Mouse (Mus musculus): ENCODE measurements around the gene Slc39a11.

The Slc39a11 gene

GRCm38 (mm10) chr11:113338581-113338980 is 311.3 kb downstream of the Slc39a11 start:
- no peak for DNase-seq (ENCODE audit: low spot score)

DNA sequence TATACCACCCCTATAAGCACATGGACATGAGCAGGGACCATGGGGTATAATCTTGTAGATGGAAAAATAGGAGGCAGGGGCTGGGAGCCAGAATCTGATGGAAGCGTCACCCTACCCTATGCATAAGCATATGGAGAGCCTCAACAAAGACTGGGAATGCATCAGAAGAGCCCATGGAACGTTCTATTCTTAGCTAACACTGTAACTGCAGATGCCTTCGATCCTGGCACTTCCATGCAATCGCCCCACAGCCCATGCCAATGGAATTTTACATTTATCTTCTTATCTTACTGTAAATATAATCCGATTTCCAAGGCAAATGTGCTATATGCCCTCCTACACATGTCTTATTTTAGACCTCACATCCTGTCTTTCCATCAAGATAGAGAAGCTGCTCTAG is 314.2 kb downstream of the Slc39a11 start:
- DNase-seq (ENCODE audit: low spot score), result no peak

DNA sequence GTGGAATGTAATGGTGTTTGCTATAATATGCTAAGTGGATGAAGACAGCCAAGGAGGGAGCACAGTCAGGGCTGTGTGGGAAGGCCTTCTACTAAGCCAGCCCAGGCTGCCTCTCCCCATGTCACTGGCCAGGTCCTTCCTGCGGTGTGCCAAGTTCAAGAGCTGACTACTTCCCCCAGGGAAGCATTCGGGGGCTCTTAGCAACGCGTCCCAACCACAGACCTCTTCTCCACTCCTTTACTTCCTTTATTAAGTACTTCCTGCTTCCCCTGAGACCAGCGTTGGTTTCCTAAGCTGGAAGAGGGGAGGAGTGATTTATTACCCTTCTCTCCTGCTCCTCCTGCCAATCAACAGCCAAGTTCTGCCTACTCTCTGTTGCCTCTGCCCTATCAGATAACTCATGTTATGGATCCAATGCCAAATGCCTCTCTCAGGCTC is 315.4 kb downstream of the Slc39a11 start:
- no peak for DNase-seq (ENCODE audit: low spot score)

DNA sequence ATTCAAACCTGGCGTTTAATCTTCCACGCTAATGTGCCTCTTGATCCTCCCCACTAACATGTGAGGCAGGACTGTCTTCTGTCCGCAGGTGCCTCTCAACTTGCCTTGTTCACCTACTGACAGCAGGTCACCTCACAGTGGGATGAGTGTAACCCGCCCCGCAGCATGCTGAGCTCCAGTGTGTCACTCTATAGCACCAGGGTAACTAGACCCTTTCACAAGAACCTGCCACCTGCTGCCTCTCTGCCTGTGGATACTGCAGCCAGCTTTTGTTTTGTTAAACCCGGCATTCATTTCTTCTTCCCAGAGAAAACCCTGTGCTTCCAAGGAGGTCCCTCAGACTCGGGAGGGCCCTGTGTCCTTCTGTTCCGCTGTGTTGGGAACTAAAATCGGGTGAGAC is 316.3 kb downstream of the Slc39a11 start:
- DNase-seq (ENCODE audit: low spot score), result no peak

GRCm38 (mm10) chr11:113330061-113330591 is 319.8 kb downstream of the Slc39a11 start:
- DNase-seq (ENCODE audit: low spot score), result no peak

- no peak for DNase-seq (ENCODE audit: low spot score)
These were observed 322.3 kb downstream of the Slc39a11 start for GRCm38 (mm10) chr11:113327499-113328062.

GRCm38 (mm10) chr11:113326387-113327011 is 323.4 kb downstream of the Slc39a11 start:
- DNase-seq (ENCODE audit: low spot score), result peak; percentile 85

DNA sequence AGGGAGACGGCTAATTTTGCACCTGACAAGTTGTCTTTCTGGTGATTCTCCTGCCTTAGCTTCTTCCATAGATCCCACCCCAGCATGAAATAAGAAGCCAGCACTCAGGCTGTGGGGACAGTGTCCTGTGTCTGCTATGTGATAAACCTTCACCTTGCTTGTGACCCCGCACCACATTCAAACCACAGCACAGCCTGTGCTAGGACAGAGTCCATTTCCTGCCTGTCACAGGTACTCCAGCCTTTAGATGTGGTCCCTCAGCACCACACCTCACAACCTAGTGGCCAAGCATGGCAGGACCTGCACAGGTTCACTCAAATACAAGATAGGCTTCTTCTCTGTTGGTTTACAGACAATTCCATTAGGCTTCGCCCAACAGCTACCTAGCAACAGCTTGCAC is 328.3 kb downstream of the Slc39a11 start:
- DNase-seq (ENCODE audit: low spot score), result no peak

GRCm38 (mm10) chr11:113309265-113309951 is 340.5 kb downstream of the Slc39a11 start:
- DNase-seq (ENCODE audit: low spot score), result no peak

- DNase-seq (ENCODE audit: low spot score), result no peak
These were observed 341.5 kb downstream of the Slc39a11 start for GRCm38 (mm10) chr11:113308256-113308941.

DNA sequence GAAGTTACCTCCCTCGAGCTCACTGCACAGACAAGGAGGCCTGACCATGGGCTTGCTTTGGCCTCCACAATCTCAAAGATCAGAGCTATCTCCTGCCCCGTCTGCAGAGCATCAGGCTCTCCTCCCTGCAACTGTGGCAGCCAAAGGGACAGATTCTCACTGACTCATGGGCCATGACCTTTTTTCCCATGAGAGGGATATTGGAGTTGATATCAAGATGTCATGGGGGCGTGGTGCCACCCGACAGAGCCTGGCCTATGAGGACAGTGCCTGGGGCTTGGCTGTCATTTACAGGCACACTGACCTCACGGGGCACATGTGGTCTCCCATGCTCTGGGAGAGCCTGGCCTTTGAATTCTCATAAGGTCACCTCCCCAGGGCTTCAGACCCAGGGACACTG is 346.7 kb downstream of the Slc39a11 start:
- DNase-seq (ENCODE audit: low spot score), result no peak

GRCm38 (mm10) chr11:113299492-113299891 is 350.4 kb downstream of the Slc39a11 start:
- peak; percentile 56 for DNase-seq (ENCODE audit: low spot score)

DNA sequence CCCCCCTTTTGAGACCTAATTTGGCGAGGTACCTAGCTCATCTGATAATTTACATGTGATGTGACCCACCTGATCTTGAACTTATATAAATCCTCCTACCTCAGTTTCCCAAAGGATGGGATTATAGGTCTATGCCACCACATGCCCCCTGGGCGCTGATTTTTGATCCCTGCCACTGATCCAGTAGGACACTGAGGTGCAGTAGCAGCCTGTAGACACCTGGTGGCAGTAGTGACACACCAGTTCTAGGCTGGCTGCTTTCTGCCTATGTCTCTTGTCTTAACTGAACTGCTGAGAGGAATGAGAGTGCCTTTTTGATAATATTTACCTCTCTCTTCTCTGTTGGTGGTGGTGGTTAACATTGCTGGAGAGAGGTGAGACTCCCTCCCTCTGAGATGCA is 352.1 kb downstream of the Slc39a11 start:
- peak; percentile 91 for DNase-seq (ENCODE audit: low spot score)

DNA sequence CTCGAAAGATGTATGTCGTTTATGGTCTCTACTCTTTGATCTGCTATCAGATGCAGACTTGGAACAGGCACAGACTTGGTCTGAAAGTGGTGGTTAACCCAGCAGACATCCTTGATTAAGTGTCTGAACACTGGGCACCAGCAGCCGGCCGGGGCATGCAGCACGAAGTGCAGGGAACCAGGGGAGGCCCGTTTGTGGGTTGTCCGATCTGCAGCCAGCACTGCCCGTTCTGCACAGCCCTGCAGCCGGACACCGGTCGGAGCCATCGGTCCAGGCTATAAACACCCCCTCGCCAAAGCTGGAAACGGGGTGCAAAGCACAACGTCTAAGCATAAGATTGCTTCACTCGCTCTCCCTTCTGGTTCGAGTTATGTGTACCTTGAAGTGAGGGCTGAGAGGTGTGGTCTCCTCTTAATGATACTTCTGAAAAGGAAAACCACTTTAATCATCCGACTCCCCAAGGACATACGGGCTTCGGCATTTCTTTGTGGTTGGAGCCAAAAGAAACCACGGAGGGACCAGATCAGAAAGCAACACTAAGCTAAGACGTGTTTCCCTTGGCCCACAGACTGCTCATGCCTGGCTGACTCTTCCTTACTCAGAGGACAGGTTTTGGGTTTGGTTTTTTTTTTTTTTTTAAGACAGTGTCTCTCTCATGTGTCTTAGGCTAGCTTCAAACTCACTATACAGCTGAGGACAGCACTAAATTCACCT is 352.8 kb downstream of the Slc39a11 start:
- DNase-seq (ENCODE audit: low spot score), result no peak

- peak; percentile 88 for DNase-seq (ENCODE audit: low spot score)
These were observed 353.7 kb downstream of the Slc39a11 start for GRCm38 (mm10) chr11:113296162-113296561.

- DNase-seq (ENCODE audit: low spot score), result peak; percentile 42
These were observed 355.4 kb downstream of the Slc39a11 start for GRCm38 (mm10) chr11:113294518-113294917.

DNA sequence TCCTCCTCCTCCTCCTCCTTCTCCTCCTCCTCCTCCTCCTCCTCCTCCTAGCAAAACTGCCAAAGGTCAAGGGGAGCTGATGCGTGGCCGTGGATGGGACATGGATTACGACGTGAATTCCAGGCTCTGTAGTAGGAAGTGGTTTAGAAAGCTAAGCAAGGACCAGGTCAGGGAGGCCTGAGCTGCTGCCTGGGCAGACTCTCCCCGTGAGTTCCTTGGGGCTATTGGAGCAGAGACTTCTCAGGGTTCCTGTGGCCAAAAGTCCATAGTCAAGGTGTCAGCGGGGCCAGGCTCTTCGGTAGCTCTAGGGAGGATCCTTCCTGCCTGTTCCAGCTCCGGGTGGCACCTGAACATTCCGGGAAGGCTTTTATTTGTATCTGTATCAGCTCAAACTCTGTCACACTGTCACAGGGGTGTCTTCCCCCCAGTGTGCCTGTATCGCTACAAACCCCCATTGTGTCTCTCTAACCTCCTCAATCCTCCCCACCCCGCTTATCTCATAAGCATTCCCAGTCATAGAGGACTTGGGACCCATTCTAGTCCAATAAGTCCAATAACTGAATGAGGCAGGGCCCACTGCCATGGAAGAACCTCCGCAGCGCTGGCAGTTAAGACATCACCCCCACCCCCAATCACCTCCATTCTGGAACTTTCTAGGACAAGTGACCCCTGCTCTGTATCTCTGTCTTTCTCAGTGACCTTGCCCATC is 356.8 kb downstream of the Slc39a11 start:
- DNase-seq (ENCODE audit: low spot score), result no peak

DNA sequence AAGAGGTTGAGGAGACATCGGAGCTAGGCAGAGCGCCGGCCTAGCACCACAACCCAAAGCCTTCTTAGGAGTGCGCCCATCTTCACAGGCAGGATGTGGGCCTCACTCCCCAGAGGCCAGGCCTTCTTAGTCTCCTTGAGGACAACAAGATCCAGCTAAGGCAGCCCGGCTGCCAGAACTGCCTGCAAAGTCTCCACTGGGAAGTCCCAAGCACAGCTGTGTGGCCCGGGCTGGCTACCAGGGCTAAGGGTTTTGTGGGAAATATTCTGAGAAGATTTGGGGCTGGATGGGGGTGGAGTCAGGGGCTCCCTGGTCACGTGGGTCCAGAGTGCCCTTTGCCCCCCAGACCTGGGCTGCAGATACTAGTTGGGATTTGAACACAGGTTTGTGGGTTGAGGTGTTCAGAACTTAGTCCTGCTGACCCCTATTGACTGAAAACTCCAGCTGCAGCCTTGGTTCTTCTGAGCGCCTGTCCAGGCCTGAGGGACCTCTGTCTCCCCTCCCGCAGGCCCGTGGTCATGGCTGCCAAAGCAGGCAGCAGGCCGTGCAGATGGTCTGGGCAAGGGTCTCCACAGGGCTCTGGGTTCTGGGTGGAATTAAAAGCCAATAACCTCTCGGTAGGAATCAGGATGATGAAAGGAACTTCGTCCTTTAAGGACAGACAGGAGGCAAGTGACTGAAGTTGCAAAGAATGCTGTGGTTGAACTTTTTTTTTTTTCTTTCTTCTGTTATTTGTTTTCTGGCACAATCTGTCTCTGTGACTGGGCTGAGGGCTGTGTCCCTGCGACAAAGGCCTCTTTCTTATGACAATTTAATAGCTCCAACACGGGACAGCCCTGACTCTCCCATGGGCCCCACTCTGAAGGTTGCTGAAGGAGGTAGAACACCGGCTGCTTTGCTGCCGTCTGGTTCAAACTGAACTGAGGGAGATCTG is 357.8 kb downstream of the Slc39a11 start:
- DNase-seq (ENCODE audit: low spot score), result peak; percentile 53

- DNase-seq (ENCODE audit: low spot score), result no peak
These were observed 359.0 kb downstream of the Slc39a11 start for GRCm38 (mm10) chr11:113290911-113291310.
